Mouse (Mus musculus) liver, embryonic 11.5 days (tissue): ENCODE measurements around the gene Trim54. TPM values are rescaled to one million over a fixed set of nuclear protein-coding genes. Genes with fewer than 3 reads are reported as not detected.

Source experiments
- ATAC-seq: fragments of 200-750 bp; cut with Nextera tagmentation; replicated peaks from 2 replicates; pipeline ENCODE4 v1.8.0; 2017; ENCODE audit warnings: moderate number of reproducible peaks, mild to moderate bottlenecking, moderate TSS enrichment, moderate library complexity; ENCODE audit not compliant: low FRiP score
- DNase-seq: peaks from one replicate; pipeline ENCODE4 v3.0.0-alpha.2; 2017; ENCODE audit warnings: low spot score
- H3K27ac ChIP-seq: fragments of 300-500 bp; sonication (generic); 2 replicates; pipeline ENCODE4 v1.5.1; 2014; ENCODE audit warnings: mild to moderate bottlenecking, low read depth, low read length, control low read depth
- H3K27me3 ChIP-seq: fragments of 300-500 bp; sonication (generic); replicated peaks from 2 replicates; pipeline ENCODE4 v1.6.1; 2014; ENCODE audit warnings: low read length, mixed read lengths; ENCODE audit not compliant: control insufficient read depth, insufficient read depth
- H3K36me3 ChIP-seq: fragments of 300-500 bp; sonication (generic); 2 replicates; pipeline ENCODE4 v1.6.1; 2014; ENCODE audit warnings: mild to moderate bottlenecking, low read length, moderate library complexity, mixed read lengths; ENCODE audit not compliant: control insufficient read depth, insufficient read depth
- H3K4me1 ChIP-seq: fragments of 300-500 bp; sonication (generic); replicated peaks from 2 replicates; pipeline ENCODE4 v1.6.1; 2014; ENCODE audit warnings: low read length, mixed read lengths; ENCODE audit not compliant: control insufficient read depth, insufficient read depth
- H3K4me2 ChIP-seq: fragments of 300-500 bp; sonication (generic); 2 replicates; pipeline ENCODE4 v1.6.1; 2014; ENCODE audit warnings: mild to moderate bottlenecking, control low read depth, moderate library complexity
- H3K4me3 ChIP-seq: fragments of 300-500 bp; sonication (generic); 2 replicates; pipeline ENCODE4 v1.5.1; 2014; ENCODE audit warnings: low read depth, low read length, control low read depth
- H3K9ac ChIP-seq: fragments of 300-500 bp; sonication (generic); 2 replicates; pipeline ENCODE4 v1.6.1; 2014; ENCODE audit warnings: low read depth, low read length, control low read depth
- H3K9me3 ChIP-seq: fragments of 300-500 bp; sonication (generic); 2 replicates; pipeline ENCODE4 v1.6.1; 2016; ENCODE audit warnings: low read length, inconsistent platforms, mixed read lengths; ENCODE audit not compliant: control insufficient read depth
- WGBS: fragments of 180-500 bp; shearing (Covaris S2); extraction: QIAGEN DNeasy Blood & Tissue Kit; methylation state at CpG from one replicate; pipeline ENCODE4 v1.1.7; 2014; 5-methylcytosine and 5-hydroxymethylcytosine counted together
- polyA plus RNA-seq: library from polyadenylated mRNA; unstranded; fragments of >200 nt; fragmentation: Nextera tagmentation; extraction: Ambion mirVana; gene quantifications from 2 replicates; pipeline ENCODE4 v1.2.1, GENCODE M21; 2014

The Trim54 gene
- polyA plus RNA-seq, 1 experiment from 2014 or later: 0.43 TPM

DNA sequence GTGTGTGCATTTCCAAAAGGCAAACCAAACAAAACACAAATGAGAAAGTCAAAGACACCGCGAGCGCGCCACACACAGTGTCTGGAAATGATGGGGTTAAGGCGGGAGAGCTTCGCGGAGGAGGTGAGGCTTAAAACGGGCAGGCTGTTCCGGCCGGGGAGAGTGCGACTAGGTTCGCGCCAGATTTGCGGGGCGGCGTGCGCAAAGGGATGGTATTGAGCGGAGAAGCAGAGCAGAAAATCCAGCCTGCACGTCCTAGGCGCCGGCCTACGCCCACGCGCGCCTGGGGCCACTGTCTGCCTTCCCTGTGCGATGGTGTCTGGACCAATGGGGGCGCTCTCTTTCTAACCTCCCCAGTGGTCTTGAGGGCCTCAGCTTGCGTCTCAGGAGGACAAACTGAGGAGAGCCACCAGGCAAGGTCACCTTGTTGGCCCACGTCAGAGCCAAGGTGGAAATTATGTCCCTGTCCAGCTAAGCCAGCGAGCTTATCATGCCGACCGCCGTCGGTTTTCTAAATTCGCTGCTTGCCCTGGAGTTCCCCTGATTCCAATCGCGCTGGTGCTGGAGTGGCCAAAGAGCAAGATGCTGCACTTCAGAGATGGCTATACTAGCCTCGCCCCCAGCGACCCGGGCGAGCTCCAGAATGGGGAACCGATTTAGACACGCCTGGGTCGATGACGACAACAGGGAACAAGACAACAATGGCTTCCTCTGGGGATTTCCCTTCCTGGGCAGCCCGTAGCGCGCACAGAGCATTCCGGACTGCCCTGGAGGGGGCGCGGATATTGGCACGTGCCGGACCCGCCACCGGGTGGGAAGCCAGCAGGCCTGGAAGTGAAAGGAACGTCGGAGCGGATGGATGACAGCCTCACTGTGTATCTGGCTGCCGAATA lies 21.5 kb upstream of the Trim54 start:
- H3K4me3 ChIP-seq: peak overlapping the region; percentile 26
- peaks cover 80% of the 10 kb centered on the region for H3K27me3 ChIP-seq
- no peaks in the 10 kb centered on the region for H3K36me3 ChIP-seq
- no peak overlapping the region for H3K27ac ChIP-seq
- ATAC-seq (peak; percentile 33; the same call in 1 of the 2 replicates), DNase-seq (peak; percentile 37)
- 1% methylated on average over 59 of the region's 59 CpGs for WGBS
- H3K9ac ChIP-seq: no peak overlapping the region
- H3K4me2 ChIP-seq: peak overlapping the region; percentile 72
- H3K9me3 ChIP-seq: no peaks in the 10 kb centered on the region
- peaks cover 6% of the 10 kb centered on the region; the same call in 1 of the 2 replicates for H3K4me1 ChIP-seq

DNA sequence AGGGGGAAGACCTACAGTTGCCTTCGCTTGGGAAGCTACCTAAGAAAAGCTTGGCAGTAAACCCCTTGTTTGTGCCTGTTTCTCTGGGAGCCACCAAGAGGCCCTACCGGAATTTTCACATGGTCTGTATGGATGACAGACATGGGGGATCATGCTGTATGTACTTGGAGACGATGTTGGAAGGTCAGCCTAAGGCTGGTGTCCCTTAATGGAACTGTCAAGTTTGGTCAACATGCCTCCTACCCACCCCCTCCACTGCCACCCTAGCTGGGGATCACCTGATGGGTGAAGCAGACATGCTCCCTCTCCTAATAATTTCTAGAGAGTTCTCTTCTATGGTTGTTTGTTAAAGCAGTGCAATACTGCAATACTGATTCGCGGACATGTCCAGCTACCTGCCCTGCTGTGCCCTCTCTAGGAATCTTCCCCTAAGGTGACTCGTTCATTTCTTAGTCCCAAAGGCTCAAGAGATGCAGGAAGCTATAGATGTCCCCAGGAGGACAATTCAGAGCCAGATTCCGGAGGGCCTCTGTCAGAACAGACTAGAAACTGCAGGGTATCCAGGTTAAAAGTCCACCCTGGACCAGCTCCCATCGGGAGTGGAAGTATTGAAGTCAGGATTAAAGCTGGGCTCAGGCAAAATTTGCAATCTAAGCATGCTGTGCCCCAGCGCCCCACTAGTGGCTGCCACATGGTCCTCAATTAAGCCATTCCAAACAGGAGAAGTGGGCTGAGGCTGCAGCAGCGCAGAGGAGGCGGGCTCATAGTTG lies 20.6 kb upstream of the Trim54 start:
- Histone ChIP-seq H3K27ac (no peak overlapping the region), H3K9me3 (no peaks in the 10 kb centered on the region), H3K4me3 (peak overlapping the region; percentile 26), H3K4me2 (peak overlapping the region; percentile 72), H3K4me1 (peaks cover 6% of the 10 kb centered on the region; the same call in 1 of the 2 replicates), H3K27me3 (peaks cover 71% of the 10 kb centered on the region), H3K9ac (no peak overlapping the region), H3K36me3 (no peaks in the 10 kb centered on the region)
- no peak for DNase-seq
- ATAC-seq: no peak
- 33% methylated on average over 11 of the region's 11 CpGs for WGBS

DNA sequence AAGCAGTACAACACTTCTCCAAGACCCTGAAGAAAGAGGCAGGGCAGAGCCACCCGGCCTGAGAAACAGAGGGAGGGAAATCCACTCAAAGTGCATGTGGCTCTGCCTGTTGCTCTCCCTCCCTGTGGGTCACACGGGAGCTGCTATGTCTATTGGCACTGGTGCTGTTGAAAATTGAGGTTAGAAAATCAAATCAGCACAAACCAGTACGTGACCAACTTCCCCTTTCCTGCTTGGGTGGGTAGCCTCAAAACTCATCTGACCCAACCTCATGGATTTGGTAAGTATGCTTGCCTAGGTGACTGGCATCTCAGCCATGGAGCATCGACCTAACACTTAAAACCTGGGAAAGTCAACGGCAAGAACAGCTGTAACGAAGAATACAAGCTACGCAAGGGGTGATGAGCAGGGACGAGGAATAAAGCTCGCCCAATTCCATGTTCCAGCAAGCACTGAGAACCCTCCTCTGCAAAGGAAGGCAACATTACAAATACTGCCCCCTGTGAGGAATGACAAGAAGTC lies 10.6 kb upstream of the Trim54 start, which contains the start of gene Dnajc5g:
TSS of gene Dnajc5g (plus strand) at position 472 of the 522 bp plus-strand sequence.
- Histone ChIP-seq H3K4me2 (no peak within 1 kb of the TSS), H3K27me3 (no peaks in the 10 kb centered on the region), H3K27ac (no peak within 1 kb of the TSS), H3K4me3 (no peak within 1 kb of the TSS), H3K9ac (no peak within 1 kb of the TSS), H3K9me3 (no peaks in the 10 kb centered on the region), H3K36me3 (no peaks in the 10 kb centered on the region), H3K4me1 (no peaks in the 10 kb centered on the region)
- DNase-seq: no peak
- 66% methylated on average over 9 of the region's 9 CpGs for WGBS
- ATAC-seq: no peak

DNA sequence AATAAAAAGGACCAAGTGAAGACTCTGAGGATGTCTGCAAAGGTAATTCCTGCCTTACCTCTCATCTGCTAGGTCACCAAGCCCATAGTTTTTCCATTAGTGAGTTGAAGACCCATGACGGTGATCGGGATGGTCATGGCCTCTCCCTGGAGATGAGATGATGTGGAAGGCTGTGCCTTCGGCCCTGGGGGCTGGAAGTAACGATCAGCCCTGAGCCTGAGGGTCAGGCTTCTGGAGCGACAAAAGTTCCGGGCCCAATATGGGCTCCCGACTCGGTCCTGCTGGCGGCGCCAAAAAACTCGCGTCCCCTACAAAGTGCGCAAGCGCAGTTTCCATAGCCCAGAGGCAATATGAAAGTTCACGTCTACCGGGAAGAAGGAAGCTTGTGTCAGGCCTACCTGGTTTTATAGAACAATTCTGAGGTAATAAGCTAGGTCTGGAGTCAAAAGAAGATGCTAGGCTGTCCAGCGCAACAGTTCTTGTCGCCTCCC lies 8.5 kb upstream of the Trim54 start, which contains the start of gene Slc30a3:
TSS of gene Slc30a3 (minus strand) at position 238 of the 491 bp plus-strand sequence.
- no peak within 1 kb of the TSS for H3K4me2 ChIP-seq
- WGBS: 90% methylated on average over 18 of the region's 18 CpGs
- no peaks in the 10 kb centered on the region for H3K9me3 ChIP-seq
- ATAC-seq (no peak), DNase-seq (no peak)
- H3K36me3 ChIP-seq: no peaks in the 10 kb centered on the region
- no peak within 1 kb of the TSS for H3K27ac ChIP-seq
- H3K9ac ChIP-seq: no peak within 1 kb of the TSS
- no peak within 1 kb of the TSS for H3K4me3 ChIP-seq
- no peaks in the 10 kb centered on the region for H3K27me3 ChIP-seq
- no peaks in the 10 kb centered on the region for H3K4me1 ChIP-seq

DNA sequence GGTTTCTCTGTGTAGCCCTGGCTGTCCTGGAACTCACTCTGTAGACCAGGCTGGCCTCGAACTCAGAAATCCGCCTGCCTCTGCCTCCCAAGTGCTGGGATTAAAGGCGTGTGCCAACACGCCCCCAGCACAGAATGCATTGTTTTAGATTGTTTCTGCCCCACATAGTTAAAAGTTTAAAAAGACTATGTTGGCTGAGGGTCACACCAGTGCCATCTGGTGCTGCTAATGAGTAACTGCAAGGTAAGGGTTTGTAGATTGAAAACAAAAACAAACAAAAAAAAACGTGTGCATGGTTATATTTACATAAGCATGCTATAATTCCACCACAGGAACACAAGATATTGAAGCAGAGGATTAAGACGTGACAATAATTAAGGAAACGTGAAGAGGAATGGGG lies 5.7 kb upstream of the Trim54 start:
- DNase-seq: no peak

DNA sequence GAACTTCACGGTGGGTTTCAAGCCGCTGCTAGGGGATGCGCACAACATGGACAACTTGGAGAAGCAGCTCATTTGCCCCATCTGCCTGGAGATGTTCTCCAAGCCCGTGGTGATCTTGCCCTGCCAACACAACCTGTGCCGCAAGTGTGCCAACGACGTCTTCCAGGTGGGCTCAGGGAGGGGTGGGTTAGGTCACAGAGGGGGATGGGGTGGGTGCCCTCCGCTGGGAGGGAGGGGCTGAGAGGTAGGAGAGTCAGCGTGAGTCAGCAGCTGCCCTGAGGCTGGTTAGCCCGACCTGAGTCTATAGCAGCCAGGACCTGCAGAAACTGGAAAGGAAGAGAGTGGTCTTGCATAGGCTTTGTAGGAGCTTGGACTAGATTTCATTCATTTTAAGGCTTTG lies 400 bp downstream of the Trim54 start:
- H3K27me3 ChIP-seq: 0 out of 2 replicates have a peak, but pooled peaks cover 7% of the 10 kb centered on the region
- H3K4me1 ChIP-seq: no peaks in the 10 kb centered on the region
- ATAC-seq (no peak), DNase-seq (no peak)
- no peaks in the 10 kb centered on the region for H3K9me3 ChIP-seq
- no peak overlapping the region for H3K27ac ChIP-seq
- 22% methylated on average over 10 of the region's 10 CpGs for WGBS
- no peak overlapping the region for H3K4me2 ChIP-seq
- H3K9ac ChIP-seq: no peak overlapping the region
- no peaks in the 10 kb centered on the region for H3K36me3 ChIP-seq
- no peak overlapping the region for H3K4me3 ChIP-seq

More for the DNA sequence above, 5.7 kb upstream of the Trim54 start:
- Histone ChIP-seq H3K9me3 (no peaks in the 10 kb centered on the region), H3K9ac (no peak overlapping the region), H3K27me3 (no peaks in the 10 kb centered on the region), H3K4me1 (no peaks in the 10 kb centered on the region), H3K4me3 (no peak overlapping the region), H3K4me2 (no peak overlapping the region), H3K27ac (no peak overlapping the region), H3K36me3 (no peaks in the 10 kb centered on the region)
- whole genome bisulfite sequencing: 25% methylated on average over 7 of the region's 7 CpGs
- ATAC-seq: no peak

DNA sequence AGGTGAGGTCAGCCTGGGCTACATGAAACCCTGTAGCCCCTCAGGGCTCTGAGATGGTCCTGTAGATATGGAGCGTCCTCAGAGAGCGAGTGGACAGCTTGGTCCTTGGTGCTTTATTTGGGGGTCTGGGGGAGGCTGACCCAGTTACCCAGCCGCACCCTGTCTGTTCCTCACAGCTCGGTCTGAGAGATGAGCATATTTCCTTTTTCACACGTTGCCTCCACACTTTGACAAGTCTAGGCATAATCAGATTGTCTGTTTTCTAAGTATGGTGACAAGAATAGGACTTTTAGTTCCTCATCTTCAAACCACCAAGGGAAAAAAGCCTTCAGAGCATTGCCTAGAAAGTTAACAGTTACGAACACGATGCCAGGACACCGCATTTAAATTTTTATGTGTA lies 4.6 kb downstream of the Trim54 start:
- Histone ChIP-seq H3K27me3 (0 out of 2 replicates have a peak, but pooled peaks cover 6% of the 10 kb centered on the region), H3K4me3 (no peak overlapping the region), H3K27ac (no peak overlapping the region), H3K4me2 (no peak overlapping the region), H3K4me1 (no peaks in the 10 kb centered on the region), H3K9ac (no peak overlapping the region), H3K9me3 (no peaks in the 10 kb centered on the region), H3K36me3 (no peaks in the 10 kb centered on the region)
- ATAC-seq (no peak), DNase-seq (no peak)
- WGBS: 65% methylated on average over 8 of the region's 8 CpGs

DNA sequence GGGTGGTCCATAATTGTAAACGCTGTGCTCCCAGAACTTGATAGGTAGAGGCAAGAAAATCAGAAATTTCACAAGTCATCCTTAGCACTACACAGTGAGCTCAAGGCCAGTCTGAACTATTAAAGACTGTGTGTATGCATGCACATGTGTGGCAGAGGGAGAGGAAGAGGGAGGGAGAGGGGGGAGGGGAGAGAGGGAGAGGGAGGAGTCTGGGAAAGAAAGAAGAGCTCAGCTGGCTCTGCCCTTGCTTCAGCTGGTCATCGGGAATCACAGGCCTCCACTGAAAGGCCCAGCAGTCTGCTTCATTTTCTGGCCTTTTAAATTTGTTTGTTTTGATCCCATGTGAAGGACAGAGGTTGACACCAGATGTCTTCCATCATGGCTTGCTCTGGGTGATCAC lies 7.0 kb downstream of the Trim54 start:
- Histone ChIP-seq H3K4me2 (no peak overlapping the region), H3K4me3 (no peak overlapping the region), H3K9me3 (no peaks in the 10 kb centered on the region), H3K36me3 (no peaks in the 10 kb centered on the region), H3K27me3 (no peaks in the 10 kb centered on the region), H3K9ac (no peak overlapping the region), H3K4me1 (no peaks in the 10 kb centered on the region), H3K27ac (no peak overlapping the region)
- DNase-seq (no peak), ATAC-seq (no peak)
- WGBS: 68% methylated on average over 2 of the region's 2 CpGs
